Mouse (Mus musculus): ENCODE measurements at regions not wholly inside any gene's neighbourhood (a gene's known extent, or its start where the extent isn't known, plus 50 kb on each side); places are given as distances from the start of the nearest gene placed in this dataset.

DNA sequence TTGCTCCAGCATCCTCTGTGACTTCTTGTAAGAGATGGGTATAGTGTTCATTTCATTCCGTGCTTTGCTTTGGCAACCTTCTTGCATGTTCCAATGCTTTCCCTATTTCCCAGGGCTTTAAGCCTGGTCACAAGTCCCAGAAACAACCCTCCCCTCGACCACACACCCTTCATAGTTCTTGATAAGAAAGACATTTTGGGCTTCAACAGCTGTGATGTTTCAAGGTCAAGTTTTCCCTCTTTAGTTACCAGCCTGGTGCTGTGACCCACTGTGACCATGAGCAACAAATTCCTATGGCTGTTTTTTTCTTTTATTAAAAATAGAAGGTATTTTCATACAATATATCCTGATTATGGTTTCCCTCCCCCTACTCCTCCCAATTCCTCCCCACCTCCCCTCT lies 114.1 kb upstream of the Nfe2l3 start:
- Histone ChIP-seq H3K4me1 (ENCODE audit: control insufficient read depth, insufficient read depth, low read length) (no peaks in the 10 kb centered on the region; the same call in 1 of the 2 replicates), H3K27me3 (ENCODE audit: control insufficient read depth, insufficient read depth, low read length) (no peaks in the 10 kb centered on the region), H3K9ac (ENCODE audit: low read depth, low read length, severe bottlenecking) (no peak overlapping the region), H3K27ac (replicated peaks; ENCODE audit: low read depth, low read length) (no peak overlapping the region), H3K36me3 (ENCODE audit: control insufficient read depth, insufficient read depth, low read length) (no peaks in the 10 kb centered on the region), H3K4me2 (replicated peaks; ENCODE audit: low read depth, low read length, severe bottlenecking) (no peak overlapping the region), H3K9me3 (ENCODE audit: control insufficient read depth, low read length) (no peaks in the 10 kb centered on the region), H3K4me3 (replicated peaks; ENCODE audit: low read length) (no peak overlapping the region)
- no peak for DNase-seq (ENCODE audit: low spot score)
- no peak for TF ChIP-seq POLR2A (IDR thresholded peaks at IDR 0.05; ENCODE audit: borderline replicate concordance, extremely low read depth, insufficient read depth, insufficient read length)
- ATAC-seq (ENCODE audit: low FRiP score, low read depth), result no peak
- 79% methylated on average over 2 of the region's 2 CpGs for WGBS

- no peak for TF ChIP-seq POLR2A (IDR thresholded peaks at IDR 0.05; ENCODE audit: borderline replicate concordance, extremely low read depth, insufficient read depth, insufficient read length)
- Histone ChIP-seq H3K27ac (replicated peaks; ENCODE audit: low read depth, low read length) (no peak overlapping the region), H3K4me3 (replicated peaks; ENCODE audit: low read length) (no peak overlapping the region), H3K4me2 (replicated peaks; ENCODE audit: low read depth, low read length, severe bottlenecking) (no peak overlapping the region), H3K4me1 (ENCODE audit: control insufficient read depth, insufficient read depth, low read length) (no peaks in the 10 kb centered on the region; the same call in 1 of the 2 replicates), H3K9ac (ENCODE audit: low read depth, low read length, severe bottlenecking) (no peak overlapping the region), H3K9me3 (ENCODE audit: control insufficient read depth, low read length) (no peaks in the 10 kb centered on the region), H3K36me3 (ENCODE audit: control insufficient read depth, insufficient read depth, low read length) (no peaks in the 10 kb centered on the region), H3K27me3 (ENCODE audit: control insufficient read depth, insufficient read depth, low read length) (no peaks in the 10 kb centered on the region)
- ATAC-seq (ENCODE audit: low FRiP score, low read depth) (no peak), DNase-seq (ENCODE audit: low spot score) (no peak)
- 62% methylated on average over 1 of the region's 1 CpGs for WGBS
Observed at GRCm38 (mm10) chr6:51320019-51320418, 112.5 kb upstream of the Nfe2l3 start.

- DNase-seq (ENCODE audit: low spot score) (no peak), ATAC-seq (ENCODE audit: low FRiP score, low read depth) (no peak)
- Histone ChIP-seq H3K36me3 (ENCODE audit: control insufficient read depth, insufficient read depth, low read length) (no peaks in the 10 kb centered on the region), H3K27ac (replicated peaks; ENCODE audit: low read depth, low read length) (no peak overlapping the region), H3K4me3 (replicated peaks; ENCODE audit: low read length) (no peak overlapping the region), H3K9me3 (ENCODE audit: control insufficient read depth, low read length) (no peaks in the 10 kb centered on the region), H3K9ac (ENCODE audit: low read depth, low read length, severe bottlenecking) (no peak overlapping the region), H3K4me1 (ENCODE audit: control insufficient read depth, insufficient read depth, low read length) (no peaks in the 10 kb centered on the region; the same call in 1 of the 2 replicates), H3K4me2 (replicated peaks; ENCODE audit: low read depth, low read length, severe bottlenecking) (no peak overlapping the region), H3K27me3 (ENCODE audit: control insufficient read depth, insufficient read depth, low read length) (no peaks in the 10 kb centered on the region)
- TF ChIP-seq POLR2A (IDR thresholded peaks at IDR 0.05; ENCODE audit: borderline replicate concordance, extremely low read depth, insufficient read depth, insufficient read length), result no peak
- WGBS, result 51% methylated on average over 8 of the region's 8 CpGs
Observed at GRCm38 (mm10) chr6:51320676-51321419, 111.6 kb upstream of the Nfe2l3 start.

DNA sequence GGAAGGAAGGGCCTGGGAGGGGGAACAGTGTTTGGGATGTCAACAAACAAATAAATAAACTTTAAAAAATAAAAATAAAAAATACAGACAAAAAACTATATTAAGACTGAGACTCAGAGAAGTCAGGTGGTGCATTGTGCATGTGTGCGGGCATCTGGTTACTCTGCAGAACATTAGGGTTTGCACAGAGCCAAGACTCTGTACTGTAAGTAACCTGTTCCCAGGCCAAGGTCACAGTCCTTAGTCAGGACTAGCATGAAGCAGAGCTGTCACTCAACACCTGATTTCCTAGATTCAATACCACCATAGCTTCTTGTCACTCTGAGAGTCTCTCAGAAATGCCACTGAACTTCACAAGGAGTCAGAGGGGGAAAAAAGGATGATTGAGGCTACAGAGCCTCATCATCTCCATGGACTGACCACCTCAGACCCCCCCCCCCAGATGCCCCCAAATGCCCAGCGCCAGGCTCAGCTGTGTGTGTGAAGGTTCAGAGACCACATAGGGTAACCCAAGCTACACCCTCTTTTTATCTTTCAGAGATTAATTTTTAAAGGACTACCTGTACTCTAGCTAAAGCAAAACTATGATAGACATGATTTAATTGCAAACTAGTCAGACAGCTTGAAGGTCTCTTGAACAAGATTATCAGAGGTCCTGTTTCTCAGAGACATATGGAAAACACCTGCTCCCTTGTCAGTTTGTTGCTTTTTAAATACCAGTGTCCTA lies 106.2 kb upstream of the Nfe2l3 start:
- TF ChIP-seq POLR2A (IDR thresholded peaks at IDR 0.05; ENCODE audit: borderline replicate concordance, extremely low read depth, insufficient read depth, insufficient read length), result no peak
- H3K27ac ChIP-seq (replicated peaks; ENCODE audit: low read depth, low read length), result no peak overlapping the region
- no peaks in the 10 kb centered on the region for H3K9me3 ChIP-seq (ENCODE audit: control insufficient read depth, low read length)
- WGBS, result 86% methylated on average over 2 of the region's 2 CpGs
- no peaks in the 10 kb centered on the region for H3K27me3 ChIP-seq (ENCODE audit: control insufficient read depth, insufficient read depth, low read length)
- H3K36me3 ChIP-seq (ENCODE audit: control insufficient read depth, insufficient read depth, low read length), result no peaks in the 10 kb centered on the region
- H3K4me1 ChIP-seq (ENCODE audit: control insufficient read depth, insufficient read depth, low read length), result no peaks in the 10 kb centered on the region
- no peak overlapping the region for H3K4me3 ChIP-seq (replicated peaks; ENCODE audit: low read length)
- H3K4me2 ChIP-seq (replicated peaks; ENCODE audit: low read depth, low read length, severe bottlenecking), result no peak overlapping the region
- DNase-seq (ENCODE audit: low spot score), result no peak
- H3K9ac ChIP-seq (ENCODE audit: low read depth, low read length, severe bottlenecking), result no peak overlapping the region
- no peak for ATAC-seq (ENCODE audit: low FRiP score, low read depth)

GRCm38 (mm10) chr6:51329070-51329995 lies 103.1 kb upstream of the Nfe2l3 start:
- WGBS, result 83% methylated on average over 13 of the region's 13 CpGs

More at GRCm38 (mm10) chr6:51329070-51329995, 103.1 kb upstream of the Nfe2l3 start:
- H3K4me2 ChIP-seq (replicated peaks; ENCODE audit: low read depth, low read length, severe bottlenecking), result no peak overlapping the region
- no peak for DNase-seq (ENCODE audit: low spot score)
- H3K4me1 ChIP-seq (ENCODE audit: control insufficient read depth, insufficient read depth, low read length), result peaks cover 11% of the 10 kb centered on the region; the same call in 1 of the 2 replicates
- H3K27me3 ChIP-seq (ENCODE audit: control insufficient read depth, insufficient read depth, low read length), result no peaks in the 10 kb centered on the region
- H3K27ac ChIP-seq (replicated peaks; ENCODE audit: low read depth, low read length), result no peak overlapping the region
- ATAC-seq (ENCODE audit: low FRiP score, low read depth), result no peak
- TF ChIP-seq POLR2A (IDR thresholded peaks at IDR 0.05; ENCODE audit: borderline replicate concordance, extremely low read depth, insufficient read depth, insufficient read length), result no peak
- no peak overlapping the region for H3K9ac ChIP-seq (ENCODE audit: low read depth, low read length, severe bottlenecking)
- H3K36me3 ChIP-seq (ENCODE audit: control insufficient read depth, insufficient read depth, low read length), result no peaks in the 10 kb centered on the region
- no peak overlapping the region for H3K4me3 ChIP-seq (replicated peaks; ENCODE audit: low read length)
- no peaks in the 10 kb centered on the region for H3K9me3 ChIP-seq (ENCODE audit: control insufficient read depth, low read length)

Data from limb, embryonic 14.5 days (tissue).